Mouse (Mus musculus) liver, embryonic 18 days (tissue): ENCODE data around the gene Susd6. TPM values are rescaled to one million over a fixed set of nuclear protein-coding genes. Genes with fewer than 3 reads are reported as not detected.

Source experiments
- polyA plus RNA-seq: library from polyadenylated mRNA; depleted of rRNA; stranded (reverse); fragments of >200 nt; gene quantifications from 2 replicates; pipeline ENCODE4 v1.2.3, GENCODE M21; 2012; rRNA removed

Susd6 gene
- 13.4 and 17.2 TPM in 2 replicates for polyA plus RNA-seq

GRCm38 (mm10) chr12:80789849-80790694 lies at the start of gene Susd6:
Gene Susd6 (plus strand): TSS chr12:80790510.

GRCm38 (mm10) chr12:80760396-80760801 lies 29.9 kb upstream of the Susd6 start, which contains the start of gene Ccdc177:
Gene Ccdc177 (minus strand): TSS chr12:80760687.

Other genes starting within 250 kb of the Susd6 start
- 13.1 and 13.5 TPM in 2 replicates for gene Slc39a9, start 146.6 kb upstream of the Susd6 start, polyA plus RNA-seq
- 84.5 and 93.8 TPM in 2 replicates for gene Erh, start 146.2 kb upstream of the Susd6 start, polyA plus RNA-seq
- gene Plekhd1, start 97.9 kb upstream of the Susd6 start, polyA plus RNA-seq: 0.75 and 3.4 TPM in 2 replicates
- gene Ccdc177, start 29.8 kb upstream of the Susd6 start, polyA plus RNA-seq: under 0.01 TPM in 1 of 2 replicates, not detected in the other
- gene Srsf5, start 155.0 kb downstream of the Susd6 start, polyA plus RNA-seq: 416 and 472 TPM in 2 replicates
- 359 and 420 TPM in 2 replicates for gene Slc10a1, start 178.2 kb downstream of the Susd6 start, polyA plus RNA-seq
- 19.4 and 25.1 TPM in 2 replicates for gene Smoc1, start 236.3 kb downstream of the Susd6 start, polyA plus RNA-seq